Mouse (Mus musculus) heart, adult 2 months (tissue): ENCODE measurements at regions not wholly inside any gene's neighbourhood (a gene's known extent, or its start where the extent isn't known, plus 50 kb on each side); places are given as distances from the start of the nearest gene placed in this dataset.

ENCODE experiments used
- CTCF ChIP-seq: fragments of 200-600 bp; IDR thresholded peaks from 2 replicates; pipeline ENCODE4 v1.8.1; 2022; ENCODE audit warnings: antibody characterized with exemption, mild to moderate bottlenecking, moderate library complexity
- POLR2A ChIP-seq: fragments of 200-500 bp; IDR thresholded peaks from 2 replicates; pipeline ENCODE4 v1.6.1; 2011; ENCODE audit warnings: mild to moderate bottlenecking, low read depth, low read length, control low read depth; ENCODE audit not compliant: insufficient read depth

DNA sequence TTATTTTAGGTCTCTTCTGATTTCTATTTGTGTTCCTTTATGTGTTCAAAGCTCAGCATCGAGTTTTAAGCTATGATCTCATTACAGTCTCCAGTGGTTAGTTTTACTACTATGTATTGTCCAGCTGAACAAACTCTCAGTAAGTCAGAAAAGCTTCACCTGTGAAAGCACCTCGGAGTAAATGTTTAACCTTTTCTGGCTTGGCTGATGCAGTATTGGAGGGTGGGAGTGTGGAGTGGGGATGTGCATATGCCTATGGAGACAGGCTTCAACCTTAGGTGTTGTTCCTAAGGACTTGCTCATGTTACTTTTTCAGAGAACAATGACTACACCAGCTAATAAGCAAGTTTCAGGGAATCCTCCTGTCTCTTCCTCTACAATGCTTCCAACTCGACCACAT lies 67.6 kb upstream of the Gm10295 start:
- TF ChIP-seq POLR2A (no peak), CTCF (no peak)
